Mouse (Mus musculus): ENCODE measurements around the gene Sla2.

Sla2 gene

GRCm38 (mm10) chr2:156901883-156902282, 14.9 kb upstream of the Sla2 start:
- no peak for DNase-seq (ENCODE audit: low spot score in 2 of 2)

DNA sequence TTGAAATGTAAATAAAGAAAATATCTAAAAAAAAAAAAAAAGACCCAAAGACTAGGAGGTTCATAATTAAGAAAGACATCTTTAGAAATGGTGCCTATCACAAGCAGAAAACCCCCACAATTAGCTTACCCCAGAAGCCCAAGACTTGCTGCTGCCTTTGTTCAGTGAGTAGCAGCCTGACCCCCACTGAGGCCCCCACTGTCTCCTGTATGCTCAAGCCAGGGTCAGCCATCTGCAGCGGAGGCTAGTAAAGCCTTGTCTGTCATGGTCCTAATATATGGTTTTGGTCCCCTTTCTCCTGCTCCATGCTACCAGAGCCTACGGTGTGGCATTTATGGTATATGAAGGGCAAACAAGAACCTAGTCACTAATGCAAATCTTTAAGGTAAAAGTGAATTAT, 14.4 kb upstream of the Sla2 start:
- DNase-seq (ENCODE audit: low spot score in 2 of 2), result no peak

GRCm38 (mm10) chr2:156899184-156899583, 12.2 kb upstream of the Sla2 start:
- DNase-seq (ENCODE audit: low spot score in 2 of 2), result no peak

DNA sequence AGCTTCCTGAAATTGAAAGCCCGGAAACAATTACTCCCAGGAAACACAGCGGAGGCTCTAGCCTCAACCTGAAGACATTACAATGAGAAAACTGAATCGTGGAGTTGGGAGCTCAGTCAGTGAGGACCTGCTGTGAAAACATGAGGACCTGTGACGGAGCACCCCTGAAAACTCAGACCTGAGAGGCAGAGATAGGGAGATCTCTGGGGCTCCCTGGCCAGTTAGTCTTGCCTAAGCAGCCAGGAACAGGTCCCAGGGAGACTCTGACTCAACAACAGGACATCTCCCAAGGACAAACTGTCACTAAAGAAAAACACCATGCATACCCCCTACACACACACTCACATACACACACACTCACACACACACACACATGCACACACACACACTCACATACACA, 11.4 kb upstream of the Sla2 start:
- no peak for DNase-seq (ENCODE audit: low spot score in 2 of 2)

GRCm38 (mm10) chr2:156897034-156897433, 10.0 kb upstream of the Sla2 start:
- no peak for DNase-seq (ENCODE audit: low spot score in 2 of 2)

DNA sequence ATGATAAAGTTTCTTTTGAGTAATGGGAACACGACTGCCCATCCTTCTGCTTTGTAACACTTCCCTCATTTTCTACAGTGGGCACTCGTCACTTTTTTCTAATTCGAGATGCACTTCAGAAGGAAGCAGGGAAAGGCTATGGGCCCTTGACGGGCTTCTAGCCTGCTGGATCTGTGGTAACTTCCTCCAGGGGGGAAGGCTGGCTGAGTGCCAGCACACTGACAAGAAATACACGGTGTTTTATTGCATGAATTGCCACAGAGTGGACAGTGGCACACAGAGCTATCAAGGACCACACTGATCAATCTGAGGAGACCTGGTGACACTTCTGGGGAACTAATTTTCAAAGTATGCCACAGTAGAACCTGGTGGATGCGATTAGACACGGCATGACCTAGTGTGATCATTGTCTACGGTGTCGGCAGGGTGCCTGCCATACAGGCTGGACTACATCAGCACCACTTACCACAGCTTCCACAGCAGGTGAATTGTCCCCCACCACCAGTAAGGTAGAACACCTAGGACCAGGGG, 9.5 kb upstream of the Sla2 start:
- no peak for DNase-seq (ENCODE audit: low spot score in 2 of 2)

GRCm38 (mm10) chr2:156894496-156895265, 7.7 kb upstream of the Sla2 start:
- no peak for DNase-seq (ENCODE audit: low spot score in 2 of 2)

DNA sequence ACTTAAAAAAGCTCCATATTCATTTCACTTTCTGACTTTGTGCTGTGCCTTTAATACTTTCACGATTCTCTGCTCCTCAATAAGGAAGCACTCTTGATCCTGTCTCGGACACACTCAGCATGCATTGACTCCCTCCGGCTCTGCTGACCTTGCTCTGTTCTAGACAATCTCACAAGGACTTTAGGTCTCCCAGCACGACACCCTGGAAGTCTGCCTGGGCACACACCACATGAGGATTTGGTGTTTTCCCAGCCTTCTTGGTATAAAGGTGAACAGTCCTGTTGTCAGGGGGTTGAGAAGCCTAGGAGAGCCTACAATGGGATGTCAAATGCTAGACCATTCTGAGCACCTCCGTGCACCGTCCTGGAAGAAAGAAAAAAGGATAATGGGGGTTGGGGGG, 5.8 kb upstream of the Sla2 start:
- DNase-seq (ENCODE audit: low spot score in 2 of 2), result no peak

DNA sequence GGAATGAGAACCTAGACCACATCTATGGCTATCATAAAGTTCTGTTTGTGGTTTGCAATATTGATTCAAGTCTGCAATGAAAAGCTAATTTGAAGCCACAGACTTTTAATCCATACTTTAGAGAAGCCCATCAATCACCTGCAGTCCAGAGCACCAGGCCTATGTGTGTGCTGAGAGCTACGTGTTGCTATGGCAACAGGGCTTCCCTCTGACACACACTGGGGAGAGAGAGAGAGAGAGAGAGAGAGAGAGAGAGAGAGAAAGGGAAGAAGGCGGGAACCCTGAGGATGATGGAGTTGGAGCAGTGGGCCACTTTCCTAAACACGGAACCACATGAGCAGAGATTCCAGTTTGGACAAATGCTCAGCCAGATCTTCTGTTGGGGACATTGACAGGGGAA, 5.2 kb upstream of the Sla2 start:
- DNase-seq (ENCODE audit: low spot score in 2 of 2), result no peak

GRCm38 (mm10) chr2:156888490-156888889, 1.5 kb upstream of the Sla2 start:
- DNase-seq (ENCODE audit: low spot score in 2 of 2), result no peak

- DNase-seq (ENCODE audit: low spot score in 2 of 2), result peak; percentile 36 to 40
Measured at GRCm38 (mm10) chr2:156886084-156886631, 834 bp downstream of the Sla2 start.

DNA sequence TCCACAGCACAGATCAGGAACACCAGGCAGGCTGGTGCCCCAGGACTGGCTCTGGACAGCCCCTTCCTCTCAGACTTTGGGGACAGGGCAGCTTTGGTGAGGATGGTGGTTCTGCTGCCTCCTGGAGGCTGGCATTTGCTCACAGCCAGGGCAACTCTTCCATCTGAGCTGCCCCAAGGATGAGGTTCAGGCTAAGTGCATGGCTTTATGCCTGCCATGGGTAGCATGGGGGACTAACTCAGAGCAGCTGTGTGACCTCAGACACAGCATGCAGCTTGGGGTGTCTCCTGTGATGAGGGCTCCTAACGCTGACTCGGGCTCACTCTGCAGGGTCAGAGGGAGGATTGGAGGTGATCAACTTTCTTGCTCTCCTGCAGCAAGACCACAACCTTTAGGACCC, 1.3 kb downstream of the Sla2 start:
- peak in 1 of 2 experiments; percentile 29 for DNase-seq (ENCODE audit: low spot score in 2 of 2)

DNA sequence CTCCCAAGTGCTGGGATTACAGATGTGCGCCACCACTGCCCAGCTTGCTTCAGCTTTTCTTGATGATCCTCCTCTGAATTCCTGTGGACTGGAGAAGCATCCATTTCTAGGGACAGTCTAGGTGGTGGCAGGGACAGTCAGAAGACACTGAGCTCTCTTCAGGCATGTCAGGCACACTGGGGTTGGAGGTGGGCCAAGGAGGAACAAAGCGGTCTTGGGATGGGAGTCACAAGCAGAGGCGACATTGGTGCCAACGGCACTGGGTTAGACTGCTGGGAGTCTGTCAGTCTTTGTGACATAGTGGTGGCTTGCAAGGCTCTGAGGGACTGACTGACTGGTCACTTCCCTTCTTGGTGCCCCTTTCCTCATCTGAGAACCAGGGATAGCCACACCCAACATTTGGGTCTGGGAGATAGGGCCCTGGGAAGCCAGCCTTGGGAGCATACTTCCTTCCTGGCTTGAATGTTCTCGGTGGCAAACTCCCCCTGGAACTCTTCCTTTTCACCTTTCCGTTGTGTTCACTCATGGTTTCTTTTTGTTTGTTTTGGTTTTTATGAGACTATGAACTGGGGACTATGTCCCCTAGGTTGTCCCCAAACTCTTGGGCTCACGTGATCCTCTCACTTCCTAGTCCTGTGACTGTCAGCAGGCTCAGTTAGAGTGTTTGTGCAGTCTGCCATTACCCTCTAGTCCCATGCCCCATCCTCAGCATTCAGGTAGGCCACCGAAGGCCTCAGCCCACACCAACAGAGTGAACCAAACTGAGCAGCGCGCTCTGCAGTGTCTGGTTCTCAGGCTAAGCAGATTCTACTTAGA, 2.4 kb downstream of the Sla2 start:
- no peak for DNase-seq (ENCODE audit: low spot score in 2 of 2)

DNA sequence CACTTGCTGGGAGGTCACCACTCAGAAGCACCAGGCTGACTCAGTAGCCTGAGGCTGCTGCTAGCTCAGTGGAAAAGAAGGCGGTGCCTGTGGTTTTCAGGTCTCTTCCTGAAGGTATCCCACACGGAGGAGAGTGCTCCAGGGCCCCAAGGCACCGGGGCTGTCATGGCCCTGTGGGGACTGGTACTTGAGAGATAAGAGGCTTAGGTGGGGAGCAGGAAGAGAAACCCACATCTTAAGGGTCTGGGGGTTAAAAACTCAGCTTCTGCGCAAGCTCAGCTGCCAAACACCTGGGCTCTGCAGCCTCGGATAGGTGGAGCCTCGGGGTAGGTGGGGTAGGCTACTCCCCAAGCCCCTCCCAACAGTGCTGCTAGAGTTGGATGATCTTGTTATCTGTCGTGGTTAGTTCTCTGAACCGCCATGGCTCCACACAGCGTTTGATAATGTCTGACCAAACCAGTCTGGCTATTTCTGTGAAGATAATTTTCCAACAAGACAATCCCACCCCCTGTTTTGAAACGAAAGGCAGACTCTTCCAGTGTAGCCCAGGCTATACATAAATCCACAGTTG, 4.5 kb downstream of the Sla2 start:
- peak; percentile 88 to 92 for DNase-seq (ENCODE audit: low spot score in 2 of 2)

DNA sequence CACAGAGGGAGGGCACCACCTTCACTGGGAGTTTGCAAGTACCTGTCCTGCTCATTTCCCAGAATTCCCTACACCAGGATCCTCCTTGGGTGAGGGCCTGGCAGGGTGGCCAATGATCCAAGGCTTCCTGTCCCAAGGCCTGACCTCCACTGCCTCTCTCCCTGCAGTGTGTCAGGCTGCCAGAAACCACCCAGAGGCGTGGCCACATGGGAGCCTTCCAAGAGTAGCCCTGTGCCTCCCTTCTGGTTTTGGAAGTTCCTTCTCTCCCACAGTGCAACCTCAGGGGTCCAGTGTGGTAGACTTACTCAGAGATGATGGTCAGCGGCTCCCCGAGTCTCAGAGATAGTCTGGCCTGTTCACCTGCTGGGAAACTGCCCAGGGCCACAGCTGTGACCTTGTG, 7.5 kb downstream of the Sla2 start:
- no peak for DNase-seq (ENCODE audit: low spot score in 2 of 2)

DNA sequence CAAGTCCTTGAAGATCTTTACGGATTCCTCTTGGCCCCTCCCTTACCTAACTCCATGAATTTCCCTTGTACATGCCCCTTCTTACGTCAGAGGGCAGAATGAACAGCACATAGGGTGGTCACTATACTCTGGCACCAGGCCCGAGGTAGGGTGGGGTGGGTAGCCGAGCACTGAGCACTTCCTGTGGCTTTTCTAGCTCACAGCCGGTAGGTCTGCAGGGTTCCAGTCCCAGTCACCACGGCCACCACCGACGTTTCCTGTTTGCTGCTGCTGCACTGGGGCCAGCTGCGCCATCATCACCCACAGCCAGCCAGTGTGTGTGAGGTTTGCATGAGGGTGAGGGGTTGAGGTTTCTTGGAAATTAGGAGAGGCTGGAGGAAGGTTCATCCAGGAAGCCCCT, 9.3 kb downstream of the Sla2 start:
- peak; percentile 68 to 71 for DNase-seq (ENCODE audit: low spot score in 2 of 2)

DNA sequence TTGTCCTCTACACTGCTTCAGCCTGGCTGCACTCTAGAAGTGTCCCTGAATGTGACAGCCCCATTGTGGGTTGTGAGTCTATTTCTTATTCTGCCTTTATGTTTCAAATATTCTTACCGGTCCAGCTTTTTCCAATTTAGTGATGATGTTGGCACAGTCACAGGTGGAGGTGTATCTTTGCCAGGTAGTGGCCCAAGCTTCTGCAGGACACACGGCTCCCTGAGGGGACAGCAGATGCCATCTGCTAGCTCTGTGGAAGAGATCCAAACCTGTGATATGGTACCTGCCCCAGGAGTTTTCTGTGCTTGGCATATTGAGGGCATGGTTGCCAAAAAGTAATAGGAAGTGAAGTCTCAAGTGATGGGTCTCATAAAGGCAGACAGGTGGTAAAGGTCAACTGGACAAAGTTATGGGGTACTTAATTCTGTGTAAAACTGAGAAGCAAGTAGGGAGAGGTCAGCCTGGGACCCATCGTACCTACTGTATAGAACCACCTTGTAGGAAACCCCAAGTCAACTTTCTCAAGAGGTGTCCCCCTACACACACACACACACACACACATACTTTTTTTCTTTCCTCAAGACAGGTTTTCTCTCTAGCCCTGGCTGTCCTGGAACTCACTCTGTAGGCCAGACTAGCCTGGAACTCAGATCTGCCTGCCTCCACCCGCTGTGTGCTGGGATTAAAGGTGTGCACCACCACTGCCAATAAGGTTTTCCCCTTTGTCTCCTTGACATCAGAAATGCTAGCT, 12.1 kb downstream of the Sla2 start:
- DNase-seq (ENCODE audit: low spot score in 2 of 2), result no peak

DNA sequence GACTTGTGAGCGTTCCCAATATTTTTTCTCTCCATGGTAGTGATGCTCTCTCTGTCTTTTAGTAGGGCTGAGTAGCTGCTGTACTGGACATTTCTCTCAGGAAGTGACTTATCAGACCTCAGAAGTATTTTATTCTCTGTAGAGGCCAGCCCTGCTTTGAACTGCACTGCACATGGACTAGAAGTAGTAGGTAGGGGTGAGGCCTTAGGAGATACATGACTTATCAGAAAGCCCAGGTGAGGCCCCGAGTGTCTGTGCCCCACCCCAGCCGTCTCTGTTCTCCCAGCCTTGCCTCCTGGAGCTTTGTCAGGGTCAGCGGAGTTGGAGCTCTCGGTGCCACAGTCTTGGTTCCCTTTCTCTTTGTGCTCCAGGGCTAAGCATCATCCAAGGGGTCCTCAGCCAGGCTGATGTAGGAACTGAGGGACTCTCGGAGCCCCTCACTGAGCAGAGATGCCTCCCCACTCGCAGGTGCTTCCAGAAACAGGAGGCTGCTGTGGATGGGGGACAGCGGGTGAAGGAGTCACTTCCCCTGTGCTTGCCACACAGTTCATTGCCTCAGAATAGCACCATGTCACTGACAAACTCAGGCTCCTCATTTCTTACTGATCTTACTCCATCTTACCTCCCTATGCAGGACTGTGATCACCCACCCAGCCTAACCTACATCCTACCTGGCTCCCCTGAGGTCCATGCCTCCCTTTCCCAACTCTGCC, 12.8 kb downstream of the Sla2 start:
- DNase-seq (ENCODE audit: low spot score in 2 of 2), result no peak

DNA sequence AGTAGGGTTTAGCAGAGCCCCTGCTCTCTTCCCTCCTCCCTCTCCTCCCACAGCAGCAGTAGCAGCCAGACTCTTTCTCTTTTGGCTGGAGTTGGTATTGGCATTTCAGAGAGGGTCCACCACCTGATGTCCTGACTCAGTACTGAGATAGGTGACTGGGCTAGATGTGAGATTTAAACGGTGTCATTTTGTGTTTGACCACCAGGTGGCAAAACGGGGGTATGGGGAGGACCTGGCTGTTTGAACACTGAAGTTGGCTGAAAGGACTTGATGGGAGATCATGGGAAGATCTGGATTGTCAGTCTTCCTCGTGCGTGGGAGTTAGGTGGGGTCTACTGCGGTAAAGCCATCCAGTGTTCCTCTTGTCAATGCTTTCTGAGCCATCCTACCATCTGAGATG, 13.4 kb downstream of the Sla2 start:
- DNase-seq (ENCODE audit: low spot score in 2 of 2), result peak; percentile 34 to 70

DNA sequence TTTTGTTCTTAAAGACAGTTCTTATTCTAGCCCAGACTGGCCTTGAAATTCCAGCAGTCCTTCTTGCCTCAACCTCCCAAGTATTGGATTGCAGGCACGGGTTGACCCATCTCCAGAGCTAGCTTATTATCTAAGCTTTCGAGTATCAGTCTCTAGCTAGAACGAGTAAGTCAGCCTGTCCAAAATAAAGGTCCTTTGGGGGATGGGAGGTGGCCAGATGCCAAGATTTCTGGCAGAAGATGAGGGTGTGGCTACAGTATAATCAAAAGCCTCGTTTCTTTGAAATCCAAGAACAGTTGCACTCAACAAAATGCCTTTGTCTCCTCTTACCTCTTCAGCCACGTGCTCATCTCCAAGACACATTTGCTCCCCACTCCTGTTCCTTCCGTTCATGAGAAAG, 16.5 kb downstream of the Sla2 start:
- DNase-seq (ENCODE audit: low spot score in 2 of 2), result no peak

- DNase-seq (ENCODE audit: low spot score in 2 of 2), result no peak
Measured at GRCm38 (mm10) chr2:156869554-156869953, 17.4 kb downstream of the Sla2 start.
